In the genomic region with DNA sequence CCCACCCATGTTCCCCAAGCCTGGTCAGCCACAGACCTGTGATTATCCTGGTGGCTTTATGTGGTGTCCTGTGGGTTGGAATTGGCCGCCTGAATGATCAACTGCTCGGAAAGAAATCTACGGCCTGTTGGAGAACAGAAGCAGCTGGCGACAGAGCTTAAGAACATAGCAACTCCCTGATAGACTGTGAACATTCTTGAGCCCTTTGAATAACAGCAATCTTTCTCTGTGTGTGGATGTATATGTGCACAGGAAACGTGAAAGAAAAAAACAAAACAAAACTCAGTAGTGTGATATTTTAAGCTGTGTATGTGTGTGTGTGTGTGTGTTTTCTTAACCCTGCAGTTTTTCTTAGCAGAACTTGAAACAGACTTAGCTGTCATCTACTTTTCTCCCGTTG, we compare ENCODE assay signal across 18 mouse cellular contexts.
A peak's percentile ranks its signal among the peaks of the same experiment; 100 is the strongest.
DNase-seq lines count a peak whose midpoint lies in the region; ATAC-seq lines count a peak whose summit lies in the region.
"Had no signal": no experiment of that assay in that cellular context is flagged by ENCODE, and none has a peak within 500 bp of the region (broad histone marks: within the 10 kb centered on the region; RNA-seq: fewer than 3 reads in every experiment).

No protein-coding gene starts in this region.

- 0 out of 2 replicates have a peak, but pooled peaks cover 7% of the 10 kb centered on the region for H3K4me1 ChIP-seq in kidney, embryonic 15.5 days
- no peaks in the 10 kb centered on the region for H3K4me1 ChIP-seq in kidney, embryonic 14.5 days (ENCODE audit: control insufficient read depth, insufficient read depth, low read length)
- H3K4me1 ChIP-seq in lung, embryonic 15.5 days: peaks cover 20% of the 10 kb centered on the region
- H3K4me1 ChIP-seq in limb, embryonic 13.5 days: peaks cover 15% of the 10 kb centered on the region
- peaks cover 2% of the 10 kb centered on the region; the same call in 1 of the 2 replicates for H3K4me1 ChIP-seq in limb, embryonic 15.5 days
- no peaks in the 10 kb centered on the region for H3K4me1 ChIP-seq in forebrain, embryonic 11.5 days (replicated peaks; ENCODE audit: control insufficient read depth, insufficient read depth, low read length)
- H3K4me1 ChIP-seq: heart, embryonic 15.5 days; hindbrain, embryonic 15.5 days had no signal

- no peaks in the 10 kb centered on the region for H3K9me3 ChIP-seq in kidney, embryonic 15.5 days (replicated peaks)
- no peaks in the 10 kb centered on the region for H3K9me3 ChIP-seq in kidney, embryonic 14.5 days (ENCODE audit: control insufficient read depth, low read length)
- H3K9me3 ChIP-seq in lung, embryonic 15.5 days: no peaks in the 10 kb centered on the region
- no peaks in the 10 kb centered on the region for H3K9me3 ChIP-seq in limb, embryonic 13.5 days
- H3K9me3 ChIP-seq in limb, embryonic 15.5 days: no peaks in the 10 kb centered on the region
- H3K9me3 ChIP-seq in forebrain, embryonic 11.5 days (ENCODE audit: control insufficient read depth, low read length): no peaks in the 10 kb centered on the region
- H3K9me3 ChIP-seq: embryonic facial prominence, embryonic 13.5 days; forebrain, embryonic 13.5 days; heart, embryonic 15.5 days; hindbrain, embryonic 15.5 days had no signal

- ATAC-seq in kidney, embryonic 15.5 days (replicated peaks; ENCODE audit: low FRiP score): no peak
- no peak for ATAC-seq in kidney, embryonic 14.5 days (ENCODE audit: low FRiP score, low TSS enrichment)
- peak; percentile 83 for ATAC-seq in lung, embryonic 15.5 days (ENCODE audit: borderline replicate concordance, extremely low read depth, low FRiP score, low TSS enrichment)
- ATAC-seq in limb, embryonic 13.5 days (ENCODE audit: low FRiP score, low read depth): no peak
- ATAC-seq in limb, embryonic 15.5 days (ENCODE audit: insufficient number of reproducible peaks, low FRiP score, low TSS enrichment, low read depth): no peak
- no peak for ATAC-seq in forebrain, embryonic 11.5 days (replicated peaks; ENCODE audit: low FRiP score)
- ATAC-seq: forebrain, embryonic 13.5 days; forebrain, postnatal 0 days had no signal

- no peak overlapping the region for H3K4me3 ChIP-seq in kidney, embryonic 15.5 days (replicated peaks)
- no peak overlapping the region for H3K4me3 ChIP-seq in kidney, embryonic 14.5 days (ENCODE audit: low read length)
- no peak overlapping the region for H3K4me3 ChIP-seq in lung, embryonic 15.5 days
- H3K4me3 ChIP-seq in limb, embryonic 13.5 days: no peak overlapping the region
- no peak overlapping the region for H3K4me3 ChIP-seq in limb, embryonic 15.5 days
- H3K4me3 ChIP-seq in forebrain, embryonic 11.5 days (ENCODE audit: low read depth, low read length): no peak overlapping the region
- H3K4me3 ChIP-seq: embryonic facial prominence, embryonic 13.5 days; forebrain, embryonic 13.5 days; heart, embryonic 15.5 days; hindbrain, embryonic 15.5 days had no signal

- peak overlapping the region; percentile 16; the same call in 1 of the 2 replicates for H3K27ac ChIP-seq in kidney, embryonic 15.5 days
- no peak overlapping the region for H3K27ac ChIP-seq in kidney, embryonic 14.5 days (ENCODE audit: low read depth, low read length)
- peak overlapping the region; percentile 86 for H3K27ac ChIP-seq in lung, embryonic 15.5 days
- H3K27ac ChIP-seq in limb, embryonic 13.5 days: peak overlapping the region; percentile 48; the same call in 1 of the 2 replicates
- H3K27ac ChIP-seq in limb, embryonic 15.5 days: 0 out of 2 replicates have a peak overlapping the region, but pooled peaks have one; percentile 11
- H3K27ac ChIP-seq in forebrain, embryonic 11.5 days (ENCODE audit: low read depth, low read length): no peak overlapping the region
- H3K27ac ChIP-seq: embryonic facial prominence, embryonic 13.5 days; forebrain, embryonic 13.5 days; heart, embryonic 15.5 days; hindbrain, embryonic 15.5 days had no signal

- WGBS in kidney, embryonic 15.5 days: 34% methylated on average over 6 of the region's 6 CpGs
- WGBS in kidney, embryonic 14.5 days: 39% methylated on average over 6 of the region's 6 CpGs
- 43% methylated on average over 6 of the region's 6 CpGs for WGBS in lung, embryonic 15.5 days
- 62% methylated on average over 6 of the region's 6 CpGs for WGBS in limb, embryonic 13.5 days
- WGBS in limb, embryonic 15.5 days: 50% methylated on average over 6 of the region's 6 CpGs
- 88% methylated on average over 6 of the region's 6 CpGs for WGBS in forebrain, embryonic 11.5 days

- H3K36me3 ChIP-seq in kidney, embryonic 15.5 days: no peaks in the 10 kb centered on the region
- no peaks in the 10 kb centered on the region for H3K36me3 ChIP-seq in kidney, embryonic 14.5 days (ENCODE audit: control insufficient read depth, insufficient read depth, low read length)
- no peaks in the 10 kb centered on the region for H3K36me3 ChIP-seq in lung, embryonic 15.5 days
- H3K36me3 ChIP-seq in limb, embryonic 13.5 days: no peaks in the 10 kb centered on the region
- H3K36me3 ChIP-seq in limb, embryonic 15.5 days: no peaks in the 10 kb centered on the region
- no peaks in the 10 kb centered on the region for H3K36me3 ChIP-seq in forebrain, embryonic 11.5 days (ENCODE audit: control insufficient read depth, insufficient read depth, low read length)
- H3K36me3 ChIP-seq: embryonic facial prominence, embryonic 13.5 days; heart, embryonic 15.5 days; hindbrain, embryonic 15.5 days had no signal

- no peaks in the 10 kb centered on the region for H3K27me3 ChIP-seq in kidney, embryonic 15.5 days
- 0 out of 2 replicates have a peak, but pooled peaks cover 4% of the 10 kb centered on the region for H3K27me3 ChIP-seq in kidney, embryonic 14.5 days (ENCODE audit: control insufficient read depth, insufficient read depth, low read length)
- H3K27me3 ChIP-seq in lung, embryonic 15.5 days: no peaks in the 10 kb centered on the region
- H3K27me3 ChIP-seq in limb, embryonic 13.5 days: no peaks in the 10 kb centered on the region
- no peaks in the 10 kb centered on the region for H3K27me3 ChIP-seq in limb, embryonic 15.5 days
- H3K27me3 ChIP-seq in forebrain, embryonic 11.5 days (ENCODE audit: control insufficient read depth, insufficient read depth, low read length): no peaks in the 10 kb centered on the region
- H3K27me3 ChIP-seq: embryonic facial prominence, embryonic 13.5 days; forebrain, embryonic 13.5 days; heart, embryonic 15.5 days; hindbrain, embryonic 15.5 days had no signal

- no peak for DNase-seq in lung, adult 18-20 months
- no peak for DNase-seq in forebrain, embryonic 11.5 days (ENCODE audit: low spot score)
- DNase-seq: adrenal gland, postnatal 25 days; cerebellum, adult 18-20 months; cerebellum, adult 9-11 months; cerebellum, postnatal 36 days; forebrain, postnatal 0 days; gastrocnemius, postnatal 14 days; heart, postnatal 36 days had no signal

- H3K9ac ChIP-seq in kidney, embryonic 15.5 days: no peak overlapping the region
- no peak overlapping the region for H3K9ac ChIP-seq in kidney, embryonic 14.5 days (ENCODE audit: low read depth, low read length)
- no peak overlapping the region for H3K9ac ChIP-seq in lung, embryonic 15.5 days
- no peak overlapping the region for H3K9ac ChIP-seq in limb, embryonic 13.5 days
- no peak overlapping the region for H3K9ac ChIP-seq in limb, embryonic 15.5 days
- H3K9ac ChIP-seq in forebrain, embryonic 11.5 days (ENCODE audit: low read length): no peak overlapping the region
- H3K9ac ChIP-seq: embryonic facial prominence, embryonic 13.5 days; forebrain, embryonic 13.5 days; forebrain, postnatal 0 days; heart, embryonic 15.5 days; hindbrain, embryonic 15.5 days had no signal

- H3K4me2 ChIP-seq in kidney, embryonic 15.5 days: no peak overlapping the region
- H3K4me2 ChIP-seq in kidney, embryonic 14.5 days (replicated peaks; ENCODE audit: low read depth, low read length): no peak overlapping the region
- no peak overlapping the region for H3K4me2 ChIP-seq in lung, embryonic 15.5 days
- H3K4me2 ChIP-seq in limb, embryonic 13.5 days (replicated peaks): no peak overlapping the region
- no peak overlapping the region for H3K4me2 ChIP-seq in limb, embryonic 15.5 days
- no peak overlapping the region for H3K4me2 ChIP-seq in forebrain, embryonic 11.5 days (ENCODE audit: low read depth, low read length, severe bottlenecking)
- H3K4me2 ChIP-seq: embryonic facial prominence, embryonic 13.5 days; forebrain, embryonic 13.5 days; heart, embryonic 15.5 days; hindbrain, embryonic 15.5 days had no signal

Comparison
In these comparisons a context has a peak if more than half of its experiments do, and no peak if none do; other contexts are left out.
1. H3K27ac ChIP-seq: peak in kidney, embryonic 15.5 days (single experiment), lung, embryonic 15.5 days (single experiment), limb, embryonic 13.5 days (single experiment) and limb, embryonic 15.5 days (single experiment); none in kidney, embryonic 14.5 days (single experiment) and forebrain, embryonic 11.5 days (single experiment).